Mouse (Mus musculus) testis, postnatal 10 days (tissue): ENCODE measurements around the gene Col4a2.

Experiments
- DNase-seq: peaks from one replicate; pipeline ENCODE4 v3.0.0; 2021; ENCODE audit warnings: low spot score

Gene Col4a2

GRCm38 (mm10) chr8:11324801-11325395 lies 12.3 kb downstream of the Col4a2 start:
- no peak for DNase-seq

- no peak for DNase-seq
These were observed 14.7 kb downstream of the Col4a2 start for GRCm38 (mm10) chr8:11327298-11327697.

GRCm38 (mm10) chr8:11327722-11328417 lies 15.3 kb downstream of the Col4a2 start:
- DNase-seq: no peak

GRCm38 (mm10) chr8:11331561-11331960 lies 19.0 kb downstream of the Col4a2 start:
- no peak for DNase-seq

- DNase-seq: no peak
These were observed 21.1 kb downstream of the Col4a2 start for GRCm38 (mm10) chr8:11333746-11334145.

- DNase-seq: no peak
These were observed 21.9 kb downstream of the Col4a2 start for GRCm38 (mm10) chr8:11334493-11334892.

- DNase-seq: no peak
These were observed 22.6 kb downstream of the Col4a2 start for GRCm38 (mm10) chr8:11335238-11335637.

GRCm38 (mm10) chr8:11336346-11336745 lies 23.7 kb downstream of the Col4a2 start:
- DNase-seq: no peak

- no peak for DNase-seq
These were observed 25.0 kb downstream of the Col4a2 start for GRCm38 (mm10) chr8:11337642-11338041.

- no peak for DNase-seq
These were observed 25.9 kb downstream of the Col4a2 start for GRCm38 (mm10) chr8:11338507-11338906.

- no peak for DNase-seq
These were observed 27.9 kb downstream of the Col4a2 start for GRCm38 (mm10) chr8:11340310-11341110.

- no peak for DNase-seq
These were observed 28.5 kb downstream of the Col4a2 start for GRCm38 (mm10) chr8:11341111-11341566.

- no peak for DNase-seq
These were observed 31.9 kb downstream of the Col4a2 start for GRCm38 (mm10) chr8:11344459-11344858.

GRCm38 (mm10) chr8:11346225-11346624 lies 33.6 kb downstream of the Col4a2 start:
- no peak for DNase-seq

- no peak for DNase-seq
These were observed 35.1 kb downstream of the Col4a2 start for GRCm38 (mm10) chr8:11347699-11348098.

GRCm38 (mm10) chr8:11348622-11349021 lies 36.0 kb downstream of the Col4a2 start:
- no peak for DNase-seq

- no peak for DNase-seq
These were observed 38.8 kb downstream of the Col4a2 start for GRCm38 (mm10) chr8:11351355-11351754.

- no peak for DNase-seq
These were observed 39.9 kb downstream of the Col4a2 start for GRCm38 (mm10) chr8:11352514-11352913.

GRCm38 (mm10) chr8:11354800-11355451 lies 42.3 kb downstream of the Col4a2 start:
- no peak for DNase-seq

- DNase-seq: no peak
These were observed 43.3 kb downstream of the Col4a2 start for GRCm38 (mm10) chr8:11355900-11356299.

GRCm38 (mm10) chr8:11356776-11357175 lies 44.2 kb downstream of the Col4a2 start:
- no peak for DNase-seq

- DNase-seq: no peak
These were observed 45.4 kb downstream of the Col4a2 start for GRCm38 (mm10) chr8:11357921-11358436.
